Mouse (Mus musculus): ENCODE data around the gene Nipsnap1. TPM values are rescaled to one million over a fixed set of nuclear protein-coding genes. Genes with fewer than 3 reads are reported as not detected.

Gene Nipsnap1
- total and polyA plus RNA-seq, 2 experiments from 2014 or later, result 116 to 140 TPM

DNA sequence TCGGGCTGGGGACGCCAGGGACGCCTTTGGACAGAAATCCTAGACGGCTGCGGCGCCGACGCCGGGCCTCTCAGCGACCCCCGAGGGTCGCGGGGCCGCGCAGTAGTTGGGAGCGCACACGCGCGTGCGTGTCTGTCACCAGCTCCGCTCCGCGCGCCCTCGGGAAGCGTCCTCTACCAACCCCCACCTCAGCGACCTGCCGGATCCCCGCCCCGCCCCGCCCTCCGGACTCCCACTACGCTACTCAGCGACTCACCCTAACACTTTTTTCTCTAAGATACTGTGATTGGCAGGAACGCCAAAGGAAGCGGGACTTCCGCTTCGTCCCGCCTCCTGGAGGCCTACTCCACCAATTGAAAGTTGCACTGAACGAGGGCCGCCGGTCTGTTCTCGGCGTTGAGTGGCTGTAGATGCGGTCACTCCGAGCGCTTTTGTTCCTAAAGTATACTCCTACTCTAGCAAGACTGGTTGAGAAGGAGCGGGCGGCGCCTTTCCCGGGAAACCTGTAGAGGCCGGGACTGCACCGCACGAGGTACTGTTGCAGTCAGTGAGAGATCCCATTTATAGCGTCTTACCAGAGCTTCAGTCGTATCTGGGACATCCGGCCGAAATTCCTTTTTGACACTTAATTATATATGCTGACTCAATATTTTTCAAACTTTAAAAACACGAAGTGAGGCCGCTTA, 24.4 kb upstream of the Nipsnap1 start, which contains the start of gene Nf2:
TSS of gene Nf2 (minus strand) at position 279 of the 686 bp plus-strand sequence.
- Histone ChIP-seq H3K27ac (peak within 1 kb of the TSS; percentile 80), H3K9ac (replicated peaks; ENCODE audit: low read length) (peak within 1 kb of the TSS; percentile 93), H3K4me2 (ENCODE audit: low read depth, low read length) (peak within 1 kb of the TSS; percentile 75), H3K4me3 (ENCODE audit: low read length) (peak within 1 kb of the TSS; percentile 93), H3K4me1 (ENCODE audit: insufficient read depth, low read length) (peaks cover 5% of the 10 kb centered on the region; the same call in 1 of the 2 replicates), H3K9me3 (ENCODE audit: low read length) (no peaks in the 10 kb centered on the region), H3K27me3 (ENCODE audit: insufficient read depth, low read length) (no peaks in the 10 kb centered on the region), H3K36me3 (ENCODE audit: insufficient read depth, low read length) (no peaks in the 10 kb centered on the region)
- peak; percentile 99 for ATAC-seq
- DNase-seq (ENCODE audit: low spot score), result peak; percentile 99
- WGBS, result under 1% methylated on average over 58 of the region's 60 CpGs
- TF ChIP-seq CTCF (IDR thresholded peaks at IDR 0.05; ENCODE audit: low read depth), result no peak; the same call in 1 of the 2 replicates

DNA sequence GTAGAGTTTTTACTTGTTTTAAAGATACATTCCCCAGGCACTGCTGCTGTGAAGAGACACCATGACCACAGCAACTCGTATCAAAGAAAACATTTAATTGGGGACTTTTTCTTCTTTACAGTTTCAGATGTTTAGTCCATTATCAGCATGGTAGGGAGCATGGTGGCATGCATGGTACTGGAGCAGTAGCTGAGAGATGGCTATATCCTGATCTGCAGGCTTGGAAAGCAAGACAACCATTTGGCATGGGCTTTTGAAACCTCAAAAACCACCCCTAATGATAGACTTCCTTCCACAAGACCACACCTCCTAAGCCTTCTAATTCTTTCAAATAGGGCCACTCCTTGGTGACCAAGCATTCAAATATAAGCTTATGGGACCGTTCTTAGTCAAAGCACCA, 23.3 kb upstream of the Nipsnap1 start:
- no peak overlapping the region for H3K27ac ChIP-seq
- 93% methylated on average over 2 of the region's 2 CpGs for WGBS
- no peaks in the 10 kb centered on the region for H3K27me3 ChIP-seq (ENCODE audit: insufficient read depth, low read length)
- DNase-seq (ENCODE audit: low spot score) (no peak), ATAC-seq (no peak)
- H3K9ac ChIP-seq (replicated peaks; ENCODE audit: low read length), result no peak overlapping the region
- TF ChIP-seq CTCF (IDR thresholded peaks at IDR 0.05; ENCODE audit: low read depth), result no peak
- no peaks in the 10 kb centered on the region for H3K9me3 ChIP-seq (ENCODE audit: low read length)
- no peaks in the 10 kb centered on the region for H3K36me3 ChIP-seq (ENCODE audit: insufficient read depth, low read length)
- no peak overlapping the region for H3K4me2 ChIP-seq (ENCODE audit: low read depth, low read length)
- H3K4me1 ChIP-seq (ENCODE audit: insufficient read depth, low read length), result peaks cover 5% of the 10 kb centered on the region; the same call in 1 of the 2 replicates
- H3K4me3 ChIP-seq (ENCODE audit: low read length), result no peak overlapping the region

DNA sequence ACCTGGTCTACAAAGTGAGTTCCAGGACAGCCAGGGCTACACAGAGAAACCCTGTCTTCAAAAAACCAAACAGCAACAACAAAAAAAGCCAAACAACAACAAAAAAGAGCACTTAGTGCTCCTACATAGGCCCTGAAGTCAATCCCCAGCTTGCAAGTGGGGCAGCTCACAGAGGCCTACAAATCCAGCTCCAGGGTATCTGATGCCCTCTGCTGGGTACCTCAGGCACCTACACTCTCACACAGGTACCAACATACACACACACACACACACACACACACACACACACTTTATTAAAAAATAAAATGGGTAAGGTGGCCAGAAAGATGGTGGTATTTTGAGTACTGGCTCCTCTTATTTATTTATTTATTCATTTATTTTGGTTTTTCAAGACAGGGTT, 20.7 kb upstream of the Nipsnap1 start:
- Histone ChIP-seq H3K36me3 (ENCODE audit: insufficient read depth, low read length) (no peaks in the 10 kb centered on the region), H3K27me3 (ENCODE audit: insufficient read depth, low read length) (no peaks in the 10 kb centered on the region), H3K4me2 (ENCODE audit: low read depth, low read length) (no peak overlapping the region), H3K4me1 (ENCODE audit: insufficient read depth, low read length) (no peaks in the 10 kb centered on the region), H3K9ac (replicated peaks; ENCODE audit: low read length) (no peak overlapping the region), H3K27ac (no peak overlapping the region), H3K4me3 (ENCODE audit: low read length) (no peak overlapping the region), H3K9me3 (ENCODE audit: low read length) (no peaks in the 10 kb centered on the region)
- ATAC-seq (no peak), DNase-seq (ENCODE audit: low spot score) (no peak)
- no peak for TF ChIP-seq CTCF (IDR thresholded peaks at IDR 0.05; ENCODE audit: low read depth)

DNA sequence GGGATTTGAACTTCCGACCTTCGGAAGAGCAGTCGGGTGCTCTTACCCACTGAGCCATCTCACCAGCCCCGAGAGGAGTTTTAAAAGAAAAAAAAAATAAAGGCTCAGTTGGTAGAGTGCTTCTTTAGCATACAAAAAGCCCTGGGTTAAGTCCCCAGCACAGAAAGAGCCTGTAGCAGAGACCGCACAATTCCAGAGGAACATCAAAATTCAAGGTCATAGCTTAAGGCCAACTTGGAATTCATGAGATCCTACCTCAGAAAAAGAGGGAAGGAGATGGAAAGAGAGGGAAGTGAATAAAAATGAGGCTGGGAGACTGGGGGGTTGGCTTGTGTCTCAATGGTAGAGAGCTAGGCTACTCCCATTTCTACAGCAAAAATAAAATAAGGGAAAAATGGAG, 19.6 kb upstream of the Nipsnap1 start:
- no peak for TF ChIP-seq CTCF (IDR thresholded peaks at IDR 0.05; ENCODE audit: low read depth)
- no peak overlapping the region for H3K9ac ChIP-seq (replicated peaks; ENCODE audit: low read length)
- H3K36me3 ChIP-seq (ENCODE audit: insufficient read depth, low read length), result no peaks in the 10 kb centered on the region
- H3K4me3 ChIP-seq (ENCODE audit: low read length), result no peak overlapping the region
- H3K4me1 ChIP-seq (ENCODE audit: insufficient read depth, low read length), result no peaks in the 10 kb centered on the region
- H3K9me3 ChIP-seq (ENCODE audit: low read length), result no peaks in the 10 kb centered on the region
- no peaks in the 10 kb centered on the region for H3K27me3 ChIP-seq (ENCODE audit: insufficient read depth, low read length)
- no peak for ATAC-seq
- WGBS, result 88% methylated on average over 5 of the region's 5 CpGs
- H3K4me2 ChIP-seq (ENCODE audit: low read depth, low read length), result no peak overlapping the region
- DNase-seq (ENCODE audit: low spot score), result no peak
- H3K27ac ChIP-seq, result no peak overlapping the region

DNA sequence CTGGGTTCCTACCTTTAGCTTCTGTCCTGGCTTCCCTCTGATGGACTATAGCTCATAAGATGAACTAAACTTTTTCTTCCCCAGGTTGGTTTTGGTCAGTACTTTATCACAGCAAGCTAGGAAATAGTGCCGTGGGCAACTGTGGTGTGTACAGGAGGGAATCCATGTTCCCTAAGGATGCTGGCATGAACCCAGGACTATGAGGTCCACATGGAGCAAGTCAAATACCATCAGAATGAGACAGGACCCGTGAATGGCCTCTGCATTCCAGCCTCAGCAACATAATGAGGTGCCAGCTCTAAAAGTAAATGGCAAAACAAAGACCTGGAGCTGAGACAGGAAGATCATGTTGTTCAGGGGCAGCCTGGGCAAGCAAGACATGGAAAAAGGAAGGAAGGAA, 15.3 kb upstream of the Nipsnap1 start:
- Histone ChIP-seq H3K36me3 (ENCODE audit: insufficient read depth, low read length) (no peaks in the 10 kb centered on the region), H3K4me3 (ENCODE audit: low read length) (no peak overlapping the region), H3K9ac (replicated peaks; ENCODE audit: low read length) (no peak overlapping the region), H3K9me3 (ENCODE audit: low read length) (no peaks in the 10 kb centered on the region), H3K27ac (no peak overlapping the region), H3K4me1 (ENCODE audit: insufficient read depth, low read length) (no peaks in the 10 kb centered on the region), H3K4me2 (ENCODE audit: low read depth, low read length) (no peak overlapping the region), H3K27me3 (ENCODE audit: insufficient read depth, low read length) (no peaks in the 10 kb centered on the region)
- TF ChIP-seq CTCF (IDR thresholded peaks at IDR 0.05; ENCODE audit: low read depth), result no peak
- no peak for ATAC-seq
- 44% methylated on average over 2 of the region's 2 CpGs for WGBS
- no peak for DNase-seq (ENCODE audit: low spot score)

DNA sequence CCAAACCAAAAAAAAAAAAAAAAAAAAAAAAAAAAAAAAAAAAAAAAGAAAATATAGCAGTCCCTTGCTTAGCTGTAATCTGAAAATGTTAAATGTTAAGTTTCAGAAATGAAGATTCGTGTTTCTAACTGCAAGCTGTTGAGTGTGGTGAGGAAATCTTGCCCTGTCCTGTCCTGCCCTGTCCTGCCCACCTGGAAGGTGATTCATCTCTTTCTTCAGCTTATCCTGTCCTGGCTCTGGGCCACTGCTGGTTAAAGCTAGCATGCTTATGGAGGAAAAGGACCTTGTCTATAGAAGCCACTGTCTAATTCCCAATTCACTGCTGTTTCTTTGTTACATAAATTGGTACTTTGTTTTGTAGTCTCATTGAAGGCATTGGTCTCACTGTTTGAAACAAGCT, 12.8 kb upstream of the Nipsnap1 start:
- TF ChIP-seq CTCF (IDR thresholded peaks at IDR 0.05; ENCODE audit: low read depth), result no peak

More for the DNA sequence above, 12.8 kb upstream of the Nipsnap1 start:
- DNase-seq (ENCODE audit: low spot score), result no peak
- Histone ChIP-seq H3K27me3 (ENCODE audit: insufficient read depth, low read length) (no peaks in the 10 kb centered on the region), H3K4me3 (ENCODE audit: low read length) (no peak overlapping the region), H3K9ac (replicated peaks; ENCODE audit: low read length) (no peak overlapping the region), H3K36me3 (ENCODE audit: insufficient read depth, low read length) (no peaks in the 10 kb centered on the region), H3K27ac (no peak overlapping the region), H3K4me2 (ENCODE audit: low read depth, low read length) (no peak overlapping the region), H3K9me3 (ENCODE audit: low read length) (no peaks in the 10 kb centered on the region), H3K4me1 (ENCODE audit: insufficient read depth, low read length) (no peaks in the 10 kb centered on the region)
- 52% methylated on average over 1 of the region's 1 CpGs for WGBS
- no peak for ATAC-seq

All from hindbrain, postnatal 0 days (tissue).